Mouse (Mus musculus): ENCODE results near the gene Atp5j. TPM values are rescaled to one million over a fixed set of nuclear protein-coding genes. Genes with fewer than 3 reads are reported as not detected.

The Atp5j gene
- total RNA-seq, 2 experiments from 2014 or later, result 366 to 378 TPM

GRCm38 (mm10) chr16:84814511-84814910 lies 20.9 kb downstream of the Atp5j start:
- intact Hi-C loops (cut with DNase I), result loop anchor here (2.0 kb wide), 1 partner anchor 40 kb away; the partner anchor contains the start of gene Jam2
- no peak for DNase-seq (ENCODE audit: low spot score in 2 of 2)

- no peak for DNase-seq (ENCODE audit: low spot score in 2 of 2)
- intact Hi-C loops (cut with DNase I), result loop anchor here (2.0 kb wide), 1 partner anchor 39 kb away; the partner anchor contains the start of gene Jam2
Measured at GRCm38 (mm10) chr16:84813852-84814251, 21.6 kb downstream of the Atp5j start.

DNA sequence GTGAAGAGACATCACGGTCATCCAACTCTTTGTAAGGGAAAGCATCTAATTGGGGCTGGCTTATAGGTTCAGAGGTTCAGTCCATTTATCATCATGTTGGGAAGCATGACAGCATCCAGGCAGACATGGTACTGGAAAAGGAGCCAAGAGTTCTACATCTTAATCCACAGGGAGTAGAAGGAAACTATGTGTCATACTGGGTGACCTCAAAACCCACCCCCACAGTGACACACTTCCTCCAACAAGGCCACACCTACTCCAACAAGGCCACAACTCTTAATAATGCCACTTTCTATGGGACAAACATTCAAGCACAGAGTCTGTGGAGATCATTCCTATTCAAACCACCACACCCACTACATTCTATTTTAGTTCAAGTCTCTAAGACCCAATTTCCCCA lies 25.2 kb downstream of the Atp5j start:
- DNase-seq (ENCODE audit: low spot score in 2 of 2), result no peak

GRCm38 (mm10) chr16:84807874-84808273 lies 27.6 kb downstream of the Atp5j start:
- intact Hi-C loops (cut with DNase I), result no loop called here
- no peak for DNase-seq (ENCODE audit: low spot score in 2 of 2)

More for the DNA sequence above, 25.2 kb downstream of the Atp5j start:
- intact Hi-C loops (cut with DNase I), result no loop called here

GRCm38 (mm10) chr16:84806175-84806574 lies 29.2 kb downstream of the Atp5j start:
- DNase-seq (ENCODE audit: low spot score in 2 of 2), result no peak
- intact Hi-C loops (cut with DNase I), result no loop called here

DNA sequence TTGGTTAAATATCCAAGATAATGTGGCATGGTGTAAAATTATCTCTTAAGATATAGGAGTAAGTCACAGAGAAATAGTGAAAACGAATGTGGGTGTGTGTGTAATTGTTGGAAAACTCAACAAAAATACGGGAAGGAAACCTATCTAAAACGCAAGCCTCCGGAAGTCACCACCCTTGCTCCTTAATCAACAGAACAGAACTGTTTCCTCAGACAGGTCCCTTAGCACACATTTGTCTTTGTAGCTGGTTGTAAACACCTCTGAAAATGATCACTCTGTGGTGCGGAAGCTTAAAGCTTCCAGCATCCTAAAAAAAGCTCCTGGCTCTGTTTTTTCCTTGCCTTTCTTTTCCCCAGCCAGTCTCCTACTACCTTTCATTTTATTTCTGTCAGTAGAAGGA lies 30.6 kb downstream of the Atp5j start:
- intact Hi-C loops (cut with DNase I), result no loop called here
- no peak for DNase-seq (ENCODE audit: low spot score in 2 of 2)

DNA sequence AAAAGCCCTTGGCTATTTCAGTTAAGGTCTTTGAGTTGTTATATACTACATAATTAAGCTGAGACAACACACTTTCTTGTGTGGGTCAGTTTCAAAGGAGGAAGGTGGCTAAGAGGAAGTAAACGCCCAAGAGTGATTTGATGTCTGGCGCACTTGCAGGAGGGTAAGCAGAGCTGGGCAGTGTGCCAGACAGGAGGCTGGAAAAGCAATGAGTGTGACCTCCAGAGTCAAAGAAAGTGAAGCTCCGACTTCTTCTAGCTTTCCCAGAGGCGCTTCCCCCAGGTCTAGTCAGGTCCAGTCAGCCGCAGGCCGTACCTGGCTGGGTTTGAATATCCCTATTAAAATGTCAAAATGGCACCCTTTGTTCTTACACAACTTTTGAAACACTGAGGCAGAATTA lies 33.2 kb downstream of the Atp5j start:
- intact Hi-C loops (cut with DNase I), result no loop called here
- DNase-seq (ENCODE audit: low spot score in 2 of 2), result no peak

- intact Hi-C loops (cut with DNase I), result no loop called here
- no peak for DNase-seq (ENCODE audit: low spot score in 2 of 2)
Measured at GRCm38 (mm10) chr16:84800038-84800437, 35.4 kb downstream of the Atp5j start.

DNA sequence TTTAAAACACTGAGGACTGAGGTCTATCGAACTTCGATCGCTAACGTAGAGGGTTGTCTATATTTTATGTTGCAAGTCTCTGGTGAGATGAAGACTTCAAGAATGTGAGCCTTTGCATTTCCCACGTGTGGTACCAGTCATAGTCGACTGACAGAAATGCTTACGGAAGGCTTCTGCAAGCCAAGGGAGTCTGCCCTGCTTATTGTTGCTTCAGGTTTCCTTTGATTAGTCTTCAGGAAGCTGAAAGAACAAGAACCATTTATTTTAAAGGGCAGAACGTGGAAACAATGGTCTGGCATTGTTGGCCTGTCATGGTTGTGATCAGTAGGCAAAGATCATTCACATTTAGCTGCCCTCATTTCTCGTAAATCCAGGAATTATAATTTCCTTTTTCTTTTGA lies 38.7 kb downstream of the Atp5j start:
- intact Hi-C loops (cut with DNase I), result no loop called here
- no peak for DNase-seq (ENCODE audit: low spot score in 2 of 2)

GRCm38 (mm10) chr16:84795337-84795736 lies 40.1 kb downstream of the Atp5j start:
- intact Hi-C loops (cut with DNase I), result no loop called here
- DNase-seq (ENCODE audit: low spot score in 2 of 2), result no peak

DNA sequence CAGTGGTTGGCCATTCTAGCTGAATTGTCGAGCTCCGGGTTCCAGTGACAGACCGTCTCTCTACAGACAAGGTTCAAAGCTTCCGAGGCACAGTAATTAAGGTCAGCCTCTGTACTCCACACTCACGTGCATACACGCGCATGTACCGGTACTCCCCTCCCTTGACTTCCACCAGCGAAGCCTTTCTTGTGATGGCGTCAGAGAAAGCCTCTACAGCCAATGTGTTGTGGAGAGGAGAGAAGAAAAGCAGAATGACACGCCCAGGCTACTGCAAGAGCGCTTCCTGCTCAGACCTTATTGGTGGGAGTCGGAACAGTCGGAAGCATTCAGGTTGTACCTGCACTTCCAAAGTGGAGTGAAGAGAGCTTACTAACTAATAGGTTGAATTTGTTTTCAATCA lies 42.0 kb downstream of the Atp5j start:
- DNase-seq (ENCODE audit: low spot score in 2 of 2), result no peak
- intact Hi-C loops (cut with DNase I), result no loop called here

DNA sequence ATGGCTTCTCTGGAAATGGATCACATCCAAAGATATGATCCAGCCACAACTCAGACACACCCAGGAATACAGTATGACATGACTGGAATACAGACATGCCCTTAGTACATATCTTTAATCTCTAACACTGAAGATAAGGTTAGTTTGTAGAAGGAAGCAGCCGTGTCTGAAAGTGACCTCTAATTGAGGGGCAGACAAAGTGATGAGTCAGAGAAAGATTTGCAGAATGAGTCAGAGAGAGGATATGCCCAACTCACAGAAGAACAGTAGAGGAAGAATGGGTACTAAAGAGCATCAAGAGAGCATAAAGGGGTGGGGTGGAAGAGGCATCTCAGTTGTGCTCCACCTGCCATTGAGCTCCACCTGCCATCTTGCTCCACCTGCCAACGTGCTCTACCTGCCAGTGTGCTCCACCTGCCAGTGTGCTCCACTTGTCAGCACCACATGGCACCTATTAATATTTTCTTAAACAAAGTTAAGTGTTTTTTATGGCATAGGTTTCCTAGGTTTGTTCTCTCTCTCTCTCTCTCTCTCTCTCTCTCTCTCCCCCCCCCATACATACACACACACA lies 44.7 kb downstream of the Atp5j start:
- no peak for DNase-seq (ENCODE audit: low spot score in 2 of 2)
- intact Hi-C loops (cut with DNase I), result no loop called here

GRCm38 (mm10) chr16:84784966-84785365 lies 50.5 kb downstream of the Atp5j start:
- intact Hi-C loops (cut with DNase I), result no loop called here
- no peak for DNase-seq (ENCODE audit: low spot score in 2 of 2)

DNA sequence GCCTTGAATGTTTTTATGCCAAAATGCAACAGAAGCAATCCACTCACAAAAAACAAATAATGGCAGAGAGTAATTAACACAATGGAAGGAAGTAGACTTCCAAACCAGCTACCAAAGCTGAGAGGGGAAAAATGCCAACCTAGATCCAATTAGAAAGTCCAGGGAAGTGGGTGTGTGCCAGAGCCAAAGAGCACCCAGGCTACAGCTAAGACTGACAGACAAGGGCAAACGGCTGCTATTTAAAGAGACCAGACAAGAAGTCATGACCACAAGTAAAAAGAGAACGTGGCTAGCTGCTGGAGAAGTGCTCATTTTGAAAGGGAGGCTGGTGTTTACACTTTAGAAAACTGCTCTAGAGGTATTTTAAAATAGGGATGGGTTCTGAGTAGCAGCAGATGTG lies 52.1 kb downstream of the Atp5j start:
- no peak for DNase-seq (ENCODE audit: low spot score in 2 of 2)
- intact Hi-C loops (cut with DNase I), result no loop called here

DNA sequence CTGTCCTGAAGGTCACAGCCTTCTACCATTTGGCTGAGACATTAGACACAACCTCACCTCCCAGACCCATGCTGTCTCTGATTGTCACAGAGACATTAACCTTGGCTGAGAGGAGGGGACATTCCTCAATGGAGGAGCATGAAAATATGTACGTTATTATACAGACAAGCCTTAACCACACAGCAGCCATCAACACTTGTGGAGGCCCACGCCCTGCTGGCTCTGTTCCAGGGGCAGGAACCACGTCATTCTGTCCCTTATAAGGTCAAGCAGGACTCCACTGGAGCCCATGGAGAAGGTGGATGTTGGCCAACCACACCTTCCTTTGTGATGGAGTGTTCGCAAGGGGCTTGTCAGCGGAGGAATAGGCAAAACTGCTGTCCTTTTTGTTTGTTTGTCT lies 55.7 kb downstream of the Atp5j start:
- no peak for DNase-seq (ENCODE audit: low spot score in 2 of 2)
- intact Hi-C loops (cut with DNase I), result no loop called here

DNA sequence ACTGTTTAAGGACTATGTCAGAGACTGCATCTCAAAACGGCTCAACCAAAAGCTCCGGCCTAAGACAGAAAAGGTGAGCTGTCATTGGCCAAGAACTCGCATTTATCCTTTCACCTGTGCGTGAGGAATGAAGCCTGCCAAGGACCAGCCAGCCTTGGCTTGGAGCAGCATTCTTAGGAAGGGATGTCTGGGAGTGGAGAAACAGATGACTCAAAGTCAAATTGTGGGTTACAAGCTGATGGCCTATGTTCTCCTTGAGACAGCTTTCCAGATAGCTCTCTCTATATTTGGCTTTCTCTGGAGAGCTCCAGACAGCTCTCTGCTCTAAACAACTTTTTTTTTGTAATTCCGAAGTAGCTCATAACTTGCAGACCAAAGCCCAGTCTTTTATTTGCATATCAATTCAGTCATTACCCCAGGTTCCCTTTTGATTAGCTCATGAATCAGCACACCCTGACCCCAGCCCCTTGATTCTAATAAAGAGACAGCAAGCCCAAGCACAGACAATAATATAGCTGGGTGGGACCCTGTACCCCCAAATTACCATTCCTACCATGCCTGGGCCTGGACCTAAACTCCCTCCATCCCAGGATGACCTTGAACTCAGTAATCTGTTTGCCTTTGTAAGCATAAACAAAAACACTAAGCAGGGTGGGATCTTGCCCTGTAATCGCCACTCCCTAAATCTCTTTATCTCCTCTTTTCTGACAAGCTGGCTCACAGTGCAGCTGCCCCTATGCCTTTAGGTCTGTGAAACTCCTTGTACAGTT lies 56.4 kb downstream of the Atp5j start:
- no peak for DNase-seq (ENCODE audit: low spot score in 2 of 2)
- intact Hi-C loops (cut with DNase I), result no loop called here

DNA sequence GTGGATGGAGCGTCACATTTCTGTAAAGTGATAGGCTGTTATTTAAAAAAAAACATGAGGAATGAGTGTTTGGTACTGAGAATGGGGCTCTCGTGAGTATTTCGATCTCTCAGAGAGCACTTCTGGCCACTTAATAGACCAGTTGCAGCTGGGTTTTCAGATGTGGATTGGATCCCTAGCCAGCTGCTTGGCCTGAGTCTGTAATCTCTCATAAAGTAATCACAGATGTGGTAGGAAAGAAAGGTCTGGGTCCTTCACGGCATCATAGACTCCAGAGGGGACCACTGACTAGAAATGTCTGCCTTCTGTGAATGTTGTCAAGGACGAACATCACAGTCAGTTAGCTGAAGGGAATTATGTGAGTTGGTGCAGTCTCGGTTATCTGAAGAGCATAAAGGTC lies 57.0 kb downstream of the Atp5j start:
- intact Hi-C loops (cut with DNase I), result no loop called here
- DNase-seq (ENCODE audit: low spot score in 2 of 2), result no peak

Other genes with a start within 250 kb of the Atp5j start
- gene Mrpl39, start 99.9 kb downstream of the Atp5j start, total RNA-seq (2021), result 10 to 100 TPM; 17.9 to 22.3 TPM
- gene Jam2, start 61.5 kb downstream of the Atp5j start, total RNA-seq (2021), result 10 to 100 TPM; 25.3 TPM
- 10 to 100 TPM; 16.4 to 24.0 TPM for gene Gabpa, start 700 bp downstream of the Atp5j start, total RNA-seq (2021)

Data from left cerebral cortex, postnatal 36 days (tissue).